Mouse (Mus musculus) retina, embryonic 14.5 days (tissue): ENCODE measurements around the gene Cd5.

ENCODE experiments used
- DNase-seq: peaks from one replicate; pipeline ENCODE4 v3.0.0-alpha.2; 2015; ENCODE audit warnings: low spot score

Gene Cd5

GRCm38 (mm10) chr19:10701013-10701726 is 37.6 kb downstream of the Cd5 start:
- DNase-seq = peak; percentile 20

- DNase-seq = no peak
Observed at GRCm38 (mm10) chr19:10699851-10700250, 39.0 kb downstream of the Cd5 start.

- DNase-seq = no peak
Observed at GRCm38 (mm10) chr19:10698131-10698991, 40.4 kb downstream of the Cd5 start.

GRCm38 (mm10) chr19:10695801-10696200 is 43.0 kb downstream of the Cd5 start:
- no peak for DNase-seq

GRCm38 (mm10) chr19:10693926-10694682 is 44.7 kb downstream of the Cd5 start:
- DNase-seq = no peak

GRCm38 (mm10) chr19:10692361-10692760 is 46.4 kb downstream of the Cd5 start:
- no peak for DNase-seq

- DNase-seq = no peak
Observed at GRCm38 (mm10) chr19:10691660-10692059, 47.1 kb downstream of the Cd5 start.

- DNase-seq = no peak
Observed at GRCm38 (mm10) chr19:10691121-10691520, 47.7 kb downstream of the Cd5 start.

- DNase-seq = no peak
Observed at GRCm38 (mm10) chr19:10690336-10690735, 48.5 kb downstream of the Cd5 start.

- no peak for DNase-seq
Observed at GRCm38 (mm10) chr19:10689470-10690166, 49.2 kb downstream of the Cd5 start.

- peak; percentile 91 for DNase-seq
Observed at GRCm38 (mm10) chr19:10688537-10689352, 50.1 kb downstream of the Cd5 start, which contains the start of gene Vps37c. Gene Vps37c, plus strand, starts transcription at chr19:10688735.

- no peak for DNase-seq
Observed at GRCm38 (mm10) chr19:10685727-10686126, 53.1 kb downstream of the Cd5 start.

GRCm38 (mm10) chr19:10685081-10685480 is 53.7 kb downstream of the Cd5 start:
- DNase-seq = no peak

GRCm38 (mm10) chr19:10681571-10681970 is 57.2 kb downstream of the Cd5 start:
- DNase-seq = no peak

- DNase-seq = no peak
Observed at GRCm38 (mm10) chr19:10678772-10679067, 60.1 kb downstream of the Cd5 start.

GRCm38 (mm10) chr19:10677915-10678771 is 60.7 kb downstream of the Cd5 start, which contains the start of gene Pga5:
Gene Pga5, minus strand, starts transcription at chr19:10678071.
- peak; percentile 94 for DNase-seq

GRCm38 (mm10) chr19:10676656-10677055 is 62.1 kb downstream of the Cd5 start:
- DNase-seq = no peak

GRCm38 (mm10) chr19:10673275-10673674 is 65.5 kb downstream of the Cd5 start:
- DNase-seq = no peak

GRCm38 (mm10) chr19:10671854-10672417 is 66.9 kb downstream of the Cd5 start:
- DNase-seq = no peak

GRCm38 (mm10) chr19:10671319-10671718 is 67.5 kb downstream of the Cd5 start:
- DNase-seq = no peak
